Mouse (Mus musculus) kidney, embryonic 14.5 days (tissue): ENCODE data around the gene Map7d3. TPM values are rescaled to one million over a fixed set of nuclear protein-coding genes. Genes with fewer than 3 reads are reported as not detected.

ENCODE experiments used
- ATAC-seq: fragments of 200-750 bp; cut with Nextera tagmentation; 2 replicates; pipeline ENCODE4 v1.8.0; 2017; ENCODE audit warnings: moderate number of reproducible peaks, mild to moderate bottlenecking, moderate TSS enrichment, moderate library complexity; ENCODE audit not compliant: low FRiP score, low TSS enrichment
- H3K27ac ChIP-seq: fragments of 300-500 bp; sonication (generic); 2 replicates; pipeline ENCODE4 v1.5.1; 2014; ENCODE audit warnings: low read depth, mild to moderate bottlenecking, low read length, moderate library complexity, mixed read lengths
- H3K27me3 ChIP-seq: fragments of 300-500 bp; sonication (generic); 2 replicates; pipeline ENCODE4 v1.6.1; 2014; ENCODE audit warnings: mild to moderate bottlenecking, low read length; ENCODE audit not compliant: control insufficient read depth, insufficient read depth
- H3K36me3 ChIP-seq: fragments of 300-500 bp; sonication (generic); 2 replicates; pipeline ENCODE4 v1.6.1; 2014; ENCODE audit warnings: low read length, mixed read lengths; ENCODE audit not compliant: control insufficient read depth, insufficient read depth
- H3K4me1 ChIP-seq: fragments of 300-500 bp; sonication (generic); 2 replicates; pipeline ENCODE4 v1.6.1; 2014; ENCODE audit warnings: low read length, mixed read lengths; ENCODE audit not compliant: control insufficient read depth, insufficient read depth
- H3K4me2 ChIP-seq: fragments of 300-500 bp; sonication (generic); replicated peaks from 2 replicates; pipeline ENCODE4 v1.6.1; 2014; ENCODE audit warnings: low read depth, mild to moderate bottlenecking, low read length
- H3K4me3 ChIP-seq: fragments of 300-500 bp; sonication (generic); 2 replicates; pipeline ENCODE4 v1.5.1; 2014; ENCODE audit warnings: mild to moderate bottlenecking, low read length
- H3K9ac ChIP-seq: fragments of 300-500 bp; sonication (generic); 2 replicates; pipeline ENCODE4 v1.6.1; 2014; ENCODE audit warnings: low read depth, mild to moderate bottlenecking, low read length, moderate library complexity
- H3K9me3 ChIP-seq: fragments of 300-500 bp; sonication (generic); 2 replicates; pipeline ENCODE4 v1.6.1; 2016; ENCODE audit warnings: low read length; ENCODE audit not compliant: control insufficient read depth
- WGBS: fragments of 180-500 bp; shearing (Covaris S2); extraction: QIAGEN DNeasy Blood & Tissue Kit; methylation state at CpG from one replicate; pipeline ENCODE4 v1.1.7; 2014; 5-methylcytosine and 5-hydroxymethylcytosine counted together
- polyA plus RNA-seq: library from polyadenylated mRNA; unstranded; fragments of >200 nt; fragmentation: Nextera tagmentation; extraction: Ambion mirVana; gene quantifications from 2 replicates; pipeline ENCODE4 v1.2.1, GENCODE M21; 2014

Map7d3 gene
- polyA plus RNA-seq, 1 experiment from 2014 or later: 1.7 TPM

DNA sequence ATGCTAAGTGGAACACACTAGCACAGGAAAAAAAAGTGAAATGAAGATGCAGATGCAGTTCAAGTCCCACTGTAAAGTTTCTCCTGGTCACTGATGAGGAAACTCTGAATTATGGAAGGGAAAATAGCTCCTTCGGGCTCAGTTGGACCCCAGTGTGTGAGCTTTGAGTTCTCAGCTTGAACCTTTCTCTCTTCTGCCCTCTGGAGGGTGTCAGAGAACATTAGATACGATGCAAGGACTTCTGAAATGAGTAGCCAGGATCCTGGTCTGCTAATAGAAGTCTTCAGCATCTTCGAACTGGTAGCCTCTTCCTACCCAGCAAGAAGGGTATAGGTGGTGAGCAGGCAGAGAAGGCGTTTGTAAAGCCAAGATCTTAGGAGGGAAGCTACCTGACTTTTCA, 70.6 kb downstream of the Map7d3 start:
- H3K4me2 ChIP-seq: no peak overlapping the region
- ATAC-seq: no peak
- no peaks in the 10 kb centered on the region for H3K4me1 ChIP-seq
- H3K27ac ChIP-seq: no peak overlapping the region
- whole genome bisulfite sequencing: 53% methylated on average over 4 of the region's 4 CpGs
- no peaks in the 10 kb centered on the region for H3K36me3 ChIP-seq
- no peaks in the 10 kb centered on the region for H3K9me3 ChIP-seq
- no peak overlapping the region for H3K4me3 ChIP-seq
- H3K27me3 ChIP-seq: no peaks in the 10 kb centered on the region
- H3K9ac ChIP-seq: no peak overlapping the region

Other genes with a start within 250 kb of the Map7d3 start
- 18.8 and 33.5 TPM in 2 replicates for gene Mmgt1, start 224.3 kb downstream of the Map7d3 start, polyA plus RNA-seq
- gene Slc9a6, start 212.6 kb downstream of the Map7d3 start, polyA plus RNA-seq: 5.7 and 7.3 TPM in 2 replicates
- 47.4 and 60.3 TPM in 2 replicates for gene Fhl1, start 90.5 kb downstream of the Map7d3 start, polyA plus RNA-seq
- 0.09 TPM in 1 of 2 replicates, not detected in the other for gene Adgrg4, start 47.8 kb upstream of the Map7d3 start, polyA plus RNA-seq
- gene Brs3, start 220.7 kb upstream of the Map7d3 start, polyA plus RNA-seq: not detected in 2 replicates
- 51.2 and 76.2 TPM in 2 replicates for gene Htatsf1, start 231.3 kb upstream of the Map7d3 start, polyA plus RNA-seq